Mouse (Mus musculus): ENCODE results near the gene Slc6a20a. TPM values are rescaled to one million over a fixed set of nuclear protein-coding genes. Genes with fewer than 3 reads are reported as not detected.
A peak's percentile ranks its signal among the peaks of the same experiment; 100 is the strongest.

Gene Slc6a20a
- polyA plus RNA-seq, 1 experiment from 2014 or later: not detected

DNA sequence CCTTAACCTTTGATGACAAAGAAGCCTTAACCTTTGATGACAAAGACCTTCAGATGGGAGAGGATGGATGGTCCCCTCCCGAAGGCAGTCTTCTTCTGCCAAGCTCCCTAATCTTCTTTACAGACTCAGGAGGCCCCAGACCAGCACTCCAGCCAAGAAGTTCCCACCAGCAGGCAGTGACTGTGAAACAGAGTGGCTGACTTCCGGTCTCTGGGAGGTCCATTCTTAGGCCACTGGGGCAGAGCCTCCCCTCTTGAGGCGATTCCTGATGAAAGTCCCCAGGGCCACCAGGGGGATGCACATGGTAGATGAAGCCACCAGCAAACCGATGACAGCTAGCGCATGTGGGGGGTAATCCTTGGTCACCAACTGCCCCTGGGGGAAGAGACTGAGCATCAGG, 41.9 kb downstream of the Slc6a20a start:
- H3K27me3 ChIP-seq: peaks cover 3% of the 10 kb centered on the region; the same call in 1 of the 2 replicates
- H3K36me3 ChIP-seq: no peaks in the 10 kb centered on the region
- H3K4me1 ChIP-seq (replicated peaks): peaks cover 3% of the 10 kb centered on the region; the same call in 1 of the 2 replicates
- WGBS: 53% methylated on average over 5 of the region's 5 CpGs
- H3K4me2 ChIP-seq: no peak overlapping the region
- no peaks in the 10 kb centered on the region for H3K9me3 ChIP-seq (replicated peaks)
- no peak for ATAC-seq (replicated peaks; ENCODE audit: insufficient number of reproducible peaks, insufficient read depth, low FRiP score, low read depth)
- H3K4me3 ChIP-seq: no peak overlapping the region
- H3K9ac ChIP-seq: no peak overlapping the region
- no peak overlapping the region for H3K27ac ChIP-seq

DNA sequence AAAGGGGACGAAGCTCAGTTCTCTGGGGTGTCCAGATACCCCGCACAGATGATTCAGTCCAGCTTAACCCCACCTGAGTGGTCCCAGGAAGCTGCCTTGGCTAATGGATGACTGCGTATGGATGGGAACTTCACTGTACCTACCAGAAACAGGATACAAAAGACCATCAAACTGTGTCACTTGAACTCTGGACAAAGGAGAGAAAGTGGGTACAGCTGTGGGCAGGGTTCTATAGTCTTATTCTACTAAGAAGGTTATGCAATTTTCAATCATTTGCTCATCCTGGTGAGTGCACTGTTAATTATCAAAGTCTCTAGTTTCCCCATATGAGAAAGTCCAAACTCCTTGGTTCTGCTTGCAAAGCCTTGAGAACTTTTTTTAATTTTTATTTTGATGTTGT, 45.7 kb downstream of the Slc6a20a start:
- H3K9me3 ChIP-seq (replicated peaks): no peaks in the 10 kb centered on the region
- no peak overlapping the region for H3K27ac ChIP-seq
- H3K9ac ChIP-seq: no peak overlapping the region
- 76% methylated on average over 3 of the region's 3 CpGs for WGBS
- no peaks in the 10 kb centered on the region for H3K4me1 ChIP-seq (replicated peaks)
- peaks cover 3% of the 10 kb centered on the region; the same call in 1 of the 2 replicates for H3K27me3 ChIP-seq
- H3K4me2 ChIP-seq: no peak overlapping the region
- H3K36me3 ChIP-seq: no peaks in the 10 kb centered on the region
- no peak overlapping the region for H3K4me3 ChIP-seq
- ATAC-seq (replicated peaks; ENCODE audit: insufficient number of reproducible peaks, insufficient read depth, low FRiP score, low read depth): no peak

- 86% methylated on average over 6 of the region's 6 CpGs for WGBS
- no peaks in the 10 kb centered on the region for H3K9me3 ChIP-seq (replicated peaks)
- H3K4me2 ChIP-seq: no peak within 1 kb of the TSS
- no peak for ATAC-seq (replicated peaks; ENCODE audit: insufficient number of reproducible peaks, insufficient read depth, low FRiP score, low read depth)
- H3K36me3 ChIP-seq: no peaks in the 10 kb centered on the region
- no peaks in the 10 kb centered on the region for H3K4me1 ChIP-seq (replicated peaks)
- H3K27ac ChIP-seq: no peak within 1 kb of the TSS
- no peak within 1 kb of the TSS for H3K9ac ChIP-seq
- no peak within 1 kb of the TSS for H3K4me3 ChIP-seq
- H3K27me3 ChIP-seq: peaks cover 3% of the 10 kb centered on the region; the same call in 1 of the 2 replicates
Measured at GRCm38 (mm10) chr9:123632281-123632680, 46.4 kb downstream of the Slc6a20a start, which contains the start of gene Slc6a20b. Gene Slc6a20b (minus strand): TSS chr9:123632565.

DNA sequence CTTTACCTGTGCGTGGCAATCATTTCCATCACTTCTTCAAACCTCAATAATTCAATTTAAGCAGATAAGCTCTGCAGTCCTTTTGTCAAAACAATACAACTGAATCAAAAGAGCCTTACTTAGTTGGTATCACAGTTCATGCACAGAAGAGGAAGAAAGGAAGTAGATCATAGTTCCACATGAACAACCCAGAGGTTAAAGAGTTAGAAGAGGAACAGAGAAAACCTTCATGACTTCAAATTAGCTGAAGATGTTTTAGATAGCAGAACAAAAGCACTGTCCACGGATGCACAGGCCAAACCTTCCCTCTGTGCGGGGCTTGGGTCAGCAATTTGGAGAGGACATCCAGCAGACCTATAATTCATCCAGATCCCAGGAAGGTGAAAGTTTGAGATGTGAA, 47.0 kb downstream of the Slc6a20a start:
- H3K36me3 ChIP-seq: no peaks in the 10 kb centered on the region
- no peak overlapping the region for H3K4me3 ChIP-seq
- H3K9me3 ChIP-seq (replicated peaks): no peaks in the 10 kb centered on the region
- no peak overlapping the region for H3K4me2 ChIP-seq
- 77% methylated on average over 3 of the region's 3 CpGs for WGBS
- ATAC-seq (replicated peaks; ENCODE audit: insufficient number of reproducible peaks, insufficient read depth, low FRiP score, low read depth): no peak
- no peak overlapping the region for H3K9ac ChIP-seq
- no peaks in the 10 kb centered on the region for H3K27me3 ChIP-seq
- no peaks in the 10 kb centered on the region for H3K4me1 ChIP-seq (replicated peaks)
- no peak overlapping the region for H3K27ac ChIP-seq

DNA sequence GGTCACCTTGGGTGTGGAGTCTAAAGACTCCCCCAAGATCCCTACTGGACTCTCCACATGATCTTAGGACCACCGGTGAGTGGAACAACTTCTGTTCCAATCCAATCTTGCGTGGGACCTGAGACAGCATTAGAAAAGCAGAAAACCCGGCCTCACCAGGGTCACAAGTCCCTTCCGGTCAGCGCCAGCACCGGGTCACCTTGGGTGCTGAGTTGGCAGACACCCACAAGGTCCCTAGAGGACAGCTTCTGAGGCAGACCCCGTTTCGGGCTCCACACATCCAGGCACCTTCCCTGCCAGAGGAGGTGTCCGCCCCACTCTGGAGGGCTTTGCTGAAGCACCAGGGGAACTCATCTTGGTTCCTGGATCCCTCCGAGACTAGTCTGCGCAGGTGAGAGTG, 52.9 kb downstream of the Slc6a20a start:
- Histone ChIP-seq H3K4me3 (no peak overlapping the region), H3K4me2 (no peak overlapping the region), H3K36me3 (no peaks in the 10 kb centered on the region), H3K27me3 (no peaks in the 10 kb centered on the region), H3K27ac (no peak overlapping the region), H3K9ac (no peak overlapping the region), H3K4me1 (replicated peaks) (no peaks in the 10 kb centered on the region), H3K9me3 (replicated peaks) (no peaks in the 10 kb centered on the region)
- 89% methylated on average over 11 of the region's 11 CpGs for WGBS
- no peak for ATAC-seq (replicated peaks; ENCODE audit: insufficient number of reproducible peaks, insufficient read depth, low FRiP score, low read depth)

DNA sequence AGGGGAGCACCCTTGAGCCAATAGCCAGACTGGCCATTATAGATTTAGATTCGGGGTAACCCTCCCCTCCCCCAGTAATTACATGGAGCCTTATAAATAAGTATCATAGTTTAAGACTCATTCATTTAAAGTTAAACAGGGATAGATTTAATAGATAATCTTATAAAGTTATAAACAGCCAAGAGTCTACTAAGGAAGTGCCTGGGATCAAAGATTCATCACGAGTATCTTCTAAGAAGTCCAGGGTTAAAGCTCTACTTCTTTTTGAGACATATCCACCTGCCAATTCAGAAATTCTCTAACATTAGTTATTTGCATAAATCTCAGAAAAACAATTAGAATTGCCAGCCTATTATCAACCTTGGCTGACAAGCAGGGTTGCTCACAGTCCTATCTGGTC, 53.9 kb downstream of the Slc6a20a start:
- no peak overlapping the region for H3K27ac ChIP-seq
- H3K9me3 ChIP-seq (replicated peaks): no peaks in the 10 kb centered on the region
- ATAC-seq (replicated peaks; ENCODE audit: insufficient number of reproducible peaks, insufficient read depth, low FRiP score, low read depth): no peak
- no peaks in the 10 kb centered on the region for H3K4me1 ChIP-seq (replicated peaks)
- H3K4me2 ChIP-seq: no peak overlapping the region
- H3K4me3 ChIP-seq: no peak overlapping the region
- WGBS: 81% methylated on average over 2 of the region's 2 CpGs
- H3K36me3 ChIP-seq: no peaks in the 10 kb centered on the region
- no peak overlapping the region for H3K9ac ChIP-seq
- H3K27me3 ChIP-seq: no peaks in the 10 kb centered on the region

GRCm38 (mm10) chr9:123620311-123621098, 58.2 kb downstream of the Slc6a20a start:
- Histone ChIP-seq H3K4me2 (no peak overlapping the region), H3K9ac (no peak overlapping the region), H3K27ac (no peak overlapping the region), H3K27me3 (no peaks in the 10 kb centered on the region), H3K36me3 (no peaks in the 10 kb centered on the region), H3K4me1 (replicated peaks) (no peaks in the 10 kb centered on the region), H3K4me3 (no peak overlapping the region), H3K9me3 (replicated peaks) (no peaks in the 10 kb centered on the region)
- ATAC-seq (replicated peaks; ENCODE audit: insufficient number of reproducible peaks, insufficient read depth, low FRiP score, low read depth): no peak
- 80% methylated on average over 5 of the region's 5 CpGs for WGBS

GRCm38 (mm10) chr9:123601529-123601928, 77.2 kb downstream of the Slc6a20a start:
- Histone ChIP-seq H3K4me1 (replicated peaks) (peaks cover 12% of the 10 kb centered on the region; the same call in 1 of the 2 replicates), H3K4me3 (no peak overlapping the region), H3K27ac (no peak overlapping the region), H3K9ac (no peak overlapping the region), H3K9me3 (replicated peaks) (no peaks in the 10 kb centered on the region), H3K36me3 (no peaks in the 10 kb centered on the region), H3K27me3 (no peaks in the 10 kb centered on the region), H3K4me2 (no peak overlapping the region)
- ATAC-seq (replicated peaks; ENCODE audit: insufficient number of reproducible peaks, insufficient read depth, low FRiP score, low read depth): no peak
- 81% methylated on average over 1 of the region's 1 CpGs for WGBS

- ATAC-seq (replicated peaks; ENCODE audit: insufficient number of reproducible peaks, insufficient read depth, low FRiP score, low read depth): no peak
- Histone ChIP-seq H3K27ac (no peak overlapping the region), H3K4me2 (no peak overlapping the region), H3K9ac (no peak overlapping the region), H3K9me3 (replicated peaks) (no peaks in the 10 kb centered on the region), H3K36me3 (peaks cover 10% of the 10 kb centered on the region; the same call in 1 of the 2 replicates), H3K4me3 (no peak overlapping the region), H3K27me3 (no peaks in the 10 kb centered on the region), H3K4me1 (replicated peaks) (peaks cover 12% of the 10 kb centered on the region; the same call in 1 of the 2 replicates)
- WGBS: 72% methylated on average over 2 of the region's 2 CpGs
Measured at GRCm38 (mm10) chr9:123597376-123597775, 81.3 kb downstream of the Slc6a20a start.

DNA sequence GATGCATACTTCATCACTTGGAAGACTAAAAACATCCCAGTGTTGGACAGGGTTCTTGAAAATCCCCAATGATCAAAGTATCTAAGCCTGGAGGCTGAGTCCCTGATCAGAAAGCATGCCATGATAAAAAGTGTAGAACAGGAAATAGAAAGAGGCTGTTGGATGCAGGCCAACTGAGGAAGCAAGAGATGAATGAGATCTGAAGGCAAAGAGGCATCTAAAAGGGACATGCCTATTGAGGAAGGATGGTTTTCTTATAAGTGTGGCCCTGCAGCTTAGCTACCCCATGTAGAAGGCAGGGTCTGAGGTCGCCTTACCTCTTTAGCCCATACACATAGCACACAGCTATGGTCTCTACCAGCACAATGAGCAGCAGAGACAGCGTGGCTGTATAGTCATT, 81.8 kb downstream of the Slc6a20a start:
- Histone ChIP-seq H3K4me3 (no peak overlapping the region), H3K4me2 (no peak overlapping the region), H3K9ac (no peak overlapping the region), H3K27me3 (no peaks in the 10 kb centered on the region), H3K36me3 (peaks cover 10% of the 10 kb centered on the region; the same call in 1 of the 2 replicates), H3K4me1 (replicated peaks) (peaks cover 12% of the 10 kb centered on the region; the same call in 1 of the 2 replicates), H3K9me3 (replicated peaks) (no peaks in the 10 kb centered on the region), H3K27ac (no peak overlapping the region)
- ATAC-seq (replicated peaks; ENCODE audit: insufficient number of reproducible peaks, insufficient read depth, low FRiP score, low read depth): 0 out of 2 replicates have a peak, but pooled peaks have one; percentile 31
- WGBS: 89% methylated on average over 2 of the region's 2 CpGs

- Histone ChIP-seq H3K9me3 (replicated peaks) (no peaks in the 10 kb centered on the region), H3K4me2 (no peak overlapping the region), H3K27me3 (no peaks in the 10 kb centered on the region), H3K4me1 (replicated peaks) (peaks cover 12% of the 10 kb centered on the region; the same call in 1 of the 2 replicates), H3K36me3 (peaks cover 16% of the 10 kb centered on the region; the same call in 1 of the 2 replicates), H3K27ac (no peak overlapping the region), H3K4me3 (no peak overlapping the region), H3K9ac (no peak overlapping the region)
- ATAC-seq (replicated peaks; ENCODE audit: insufficient number of reproducible peaks, insufficient read depth, low FRiP score, low read depth): no peak
- 83% methylated on average over 4 of the region's 4 CpGs for WGBS
Measured at GRCm38 (mm10) chr9:123595194-123595593, 83.5 kb downstream of the Slc6a20a start.
